Mouse (Mus musculus): ENCODE data around the gene Col11a2.

DNA sequence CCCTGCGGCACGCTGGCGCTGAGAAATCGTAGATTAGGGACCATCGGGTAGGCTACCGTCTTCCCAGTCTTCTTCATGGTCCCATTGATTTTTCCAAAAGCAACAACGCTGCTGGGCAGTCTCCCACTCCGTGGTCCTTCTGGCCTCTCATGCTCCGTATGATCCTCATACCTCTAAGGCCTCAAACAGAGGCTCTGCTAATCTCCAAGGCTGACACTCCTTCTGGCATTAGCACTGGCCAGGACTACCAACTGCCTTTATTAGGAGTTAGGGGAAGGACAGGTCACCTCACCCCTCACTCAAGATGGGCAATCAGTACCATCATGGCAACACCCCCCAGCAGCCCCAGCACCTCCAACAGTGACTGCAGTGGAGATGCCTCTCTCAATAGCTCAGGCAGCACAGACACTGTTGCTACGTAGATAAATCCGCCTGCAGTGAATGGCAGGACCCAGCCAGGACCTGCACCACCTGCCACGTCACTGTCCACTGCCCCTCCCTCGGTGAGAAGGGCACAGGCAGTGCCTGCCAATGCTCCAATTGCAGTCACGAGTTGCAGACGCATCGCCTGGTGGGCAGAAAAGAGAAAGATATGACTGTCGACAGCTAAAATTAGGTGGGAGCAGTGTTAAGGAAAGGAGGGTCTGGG, 10.6 kb upstream of the Col11a2 start:
- TF ChIP-seq POLR2A (IDR thresholded peaks at IDR 0.05; ENCODE audit: borderline replicate concordance, insufficient read depth, low read length) (no peak), CTCF (IDR thresholded peaks at IDR 0.05; ENCODE audit: borderline replicate concordance, insufficient read depth, low read depth, low read length) (no peak)
